Mouse (Mus musculus) liver, embryonic 14.5 days (tissue): ENCODE data around the gene Efs. TPM values are rescaled to one million over a fixed set of nuclear protein-coding genes. Genes with fewer than 3 reads are reported as not detected.

ENCODE experiments used
- ATAC-seq: fragments of 200-750 bp; cut with Nextera tagmentation; 2 replicates; pipeline ENCODE4 v1.8.0; 2017; ENCODE audit warnings: moderate number of reproducible peaks, mild to moderate bottlenecking, moderate library complexity; ENCODE audit not compliant: insufficient read depth
- DNase-seq, 3 experiments: peaks; one replicate each; pipeline ENCODE4 v3.0.0-alpha.2; 2012 to 2013; ENCODE audit warnings: low read depth in 3 of 3, low spot score in 3 of 3
- H3K27ac ChIP-seq: fragments of 300-500 bp; sonication (generic); 2 replicates; pipeline ENCODE4 v1.5.1; 2014; ENCODE audit warnings: moderate library complexity, mild to moderate bottlenecking, control low read depth, inconsistent platforms
- H3K27me3 ChIP-seq: fragments of 300-500 bp; sonication (generic); 2 replicates; pipeline ENCODE4 v1.6.1; 2014; ENCODE audit warnings: mild to moderate bottlenecking, low read length, moderate library complexity; ENCODE audit not compliant: control insufficient read depth, insufficient read depth
- H3K36me3 ChIP-seq: fragments of 300-500 bp; sonication (generic); replicated peaks from 2 replicates; pipeline ENCODE4 v1.6.1; 2014; ENCODE audit warnings: low read depth; ENCODE audit not compliant: control insufficient read depth, insufficient read depth
- H3K4me1 ChIP-seq, 2 experiments: fragments of 200-500 bp in 1 of 2; fragments of 300-500 bp in 1 of 2; sonication (generic) in 1 of 2; replicated peaks; 2 replicates each; pipeline ENCODE4 v1.6.1; 2012 to 2014; ENCODE audit warnings: antibody characterized with exemption in 1 of 2, inconsistent platforms in 1 of 2, low read length in 1 of 2; ENCODE audit not compliant: control insufficient read depth in 2 of 2, insufficient read depth in 2 of 2
- H3K4me2 ChIP-seq: fragments of 300-500 bp; sonication (generic); 2 replicates; pipeline ENCODE4 v1.6.1; 2014; ENCODE audit warnings: low read depth, mild to moderate bottlenecking, control low read depth, moderate library complexity
- H3K4me3 ChIP-seq, 2 experiments: fragments of 200-500 bp in 1 of 2; fragments of 300-500 bp in 1 of 2; sonication (generic) in 1 of 2; 2 replicates each; pipeline ENCODE4 v1.5.1; 2012 to 2014; ENCODE audit warnings: low read depth in 2 of 2, low read length in 2 of 2, mild to moderate bottlenecking in 2 of 2, control low read depth in 1 of 2, inconsistent platforms in 1 of 2, moderate library complexity in 1 of 2; ENCODE audit not compliant: insufficient read depth in 1 of 2
- H3K9ac ChIP-seq: fragments of 300-500 bp; sonication (generic); replicated peaks from 2 replicates; pipeline ENCODE4 v1.6.1; 2014; ENCODE audit warnings: mild to moderate bottlenecking, control low read depth, moderate library complexity
- H3K9me3 ChIP-seq: fragments of 300-500 bp; sonication (generic); 2 replicates; pipeline ENCODE4 v1.6.1; 2016; ENCODE audit warnings: low read length, mixed read lengths; ENCODE audit not compliant: control insufficient read depth
- CTCF ChIP-seq: IDR thresholded peaks from 2 replicates; pipeline ENCODE4 v1.5.1; 2016; ENCODE audit warnings: antibody characterized with exemption, low read depth, control low read depth
- EP300 ChIP-seq: IDR thresholded peaks from 2 replicates; pipeline ENCODE4 v1.6.1; 2016; ENCODE audit warnings: antibody characterized with exemption, low read depth
- WGBS: fragments of 180-500 bp; shearing (Covaris S2); extraction: QIAGEN DNeasy Blood & Tissue Kit; methylation state at CpG from one replicate; pipeline ENCODE4 v1.1.7; 2014; ENCODE audit not compliant: insufficient replicate concordance; 5-methylcytosine and 5-hydroxymethylcytosine counted together
- polyA plus RNA-seq, 2 experiments: library from polyadenylated mRNA; depleted of rRNA in 1 of 2; stranded (reverse) in 1 of 2; unstranded in 1 of 2; fragments of >200 nt; fragmentation: Nextera tagmentation in 1 of 2; extraction: Ambion mirVana in 1 of 2; gene quantifications; 2 replicates each; pipeline versions ENCODE4 v1.2.1 to v1.2.3; 2012 to 2014

Efs gene
- polyA plus RNA-seq, 2 experiments, result 0.39 to 0.54 TPM

GRCm38 (mm10) chr14:54938431-54939219 is 12.7 kb upstream of the Efs start:
- TF ChIP-seq EP300, result no peak
- no peak for TF ChIP-seq CTCF
- WGBS, result 60% methylated on average over 15 of the region's 15 CpGs

GRCm38 (mm10) chr14:54937361-54938182 is 11.6 kb upstream of the Efs start:
- WGBS, result 70% methylated on average over 16 of the region's 16 CpGs
- no peak overlapping the region for H3K9ac ChIP-seq

More at GRCm38 (mm10) chr14:54938431-54939219, 12.7 kb upstream of the Efs start:
- DNase-seq (no peak), ATAC-seq (no peak)
- Histone ChIP-seq H3K27ac (no peak overlapping the region), H3K27me3 (no peaks in the 10 kb centered on the region), H3K4me1 (no peaks in the 10 kb centered on the region), H3K9me3 (no peaks in the 10 kb centered on the region), H3K9ac (no peak overlapping the region), H3K36me3 (no peaks in the 10 kb centered on the region), H3K4me2 (no peak overlapping the region), H3K4me3 (no peak overlapping the region)

GRCm38 (mm10) chr14:54936831-54937160 is 10.9 kb upstream of the Efs start:
- no peak overlapping the region for H3K4me3 ChIP-seq
- H3K36me3 ChIP-seq, result no peaks in the 10 kb centered on the region
- no peak overlapping the region for H3K4me2 ChIP-seq
- H3K4me1 ChIP-seq, result no peaks in the 10 kb centered on the region
- 15% methylated on average over 6 of the region's 6 CpGs for WGBS
- no peak for ATAC-seq
- H3K27ac ChIP-seq, result no peak overlapping the region
- H3K9me3 ChIP-seq, result no peaks in the 10 kb centered on the region
- TF ChIP-seq CTCF (no peak), EP300 (no peak)
- no peak for DNase-seq
- H3K27me3 ChIP-seq, result no peaks in the 10 kb centered on the region
- H3K9ac ChIP-seq, result no peak overlapping the region

More at GRCm38 (mm10) chr14:54937361-54938182, 11.6 kb upstream of the Efs start:
- Histone ChIP-seq H3K27me3 (no peaks in the 10 kb centered on the region), H3K4me2 (no peak overlapping the region), H3K27ac (no peak overlapping the region), H3K36me3 (no peaks in the 10 kb centered on the region), H3K4me1 (no peaks in the 10 kb centered on the region), H3K4me3 (no peak overlapping the region), H3K9me3 (no peaks in the 10 kb centered on the region)
- no peak for TF ChIP-seq CTCF
- TF ChIP-seq EP300, result no peak
- DNase-seq (no peak), ATAC-seq (no peak)

DNA sequence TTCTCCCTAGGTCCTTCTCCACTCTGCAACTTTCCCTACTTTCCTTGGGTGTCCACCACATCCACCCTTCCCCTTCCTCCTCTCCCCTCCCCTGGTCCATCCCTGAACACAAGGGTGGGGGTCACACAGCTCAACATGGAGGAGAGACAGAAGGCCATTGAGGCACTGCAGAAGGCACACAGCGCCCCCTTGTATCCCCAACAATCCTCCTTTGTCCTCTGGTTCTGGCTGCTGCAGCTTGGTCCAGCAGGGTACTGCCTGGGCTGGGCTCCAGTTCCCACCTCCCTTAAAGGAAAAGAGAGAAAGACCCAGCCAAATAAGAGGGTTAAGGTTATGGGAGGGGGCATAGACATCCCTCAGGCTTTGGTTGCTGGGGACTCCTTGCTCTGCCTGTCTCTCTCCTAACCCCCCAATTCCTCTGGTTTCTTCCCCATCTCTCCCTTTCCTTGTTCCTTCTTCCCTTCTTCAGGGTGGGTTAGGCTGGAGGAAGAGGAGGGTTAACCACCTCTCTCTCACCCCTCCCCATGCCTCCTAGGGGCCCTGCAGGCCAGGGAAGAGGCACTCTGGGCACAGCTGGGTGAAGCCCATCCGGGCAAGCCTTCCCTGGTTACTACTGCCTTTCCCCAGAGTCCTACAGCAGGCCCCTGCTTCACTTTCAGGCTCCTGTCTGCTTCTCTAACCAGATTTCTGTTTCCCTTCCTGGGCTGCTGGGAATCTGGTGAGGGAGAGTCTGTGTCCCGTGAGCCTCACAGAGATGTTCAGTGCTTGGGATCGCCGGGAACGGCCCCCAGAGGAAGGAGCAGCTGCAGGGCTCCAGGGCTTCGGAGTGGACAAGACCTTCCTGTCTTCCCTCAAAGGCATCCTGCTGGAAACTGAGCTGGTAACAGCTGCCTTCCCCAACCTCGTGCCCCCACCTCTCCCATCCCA is 10.2 kb upstream of the Efs start, which contains the start of gene Cmtm5:
TSS of gene Cmtm5 (plus strand) at position 358 of the 927 bp plus-strand sequence.
- 21% methylated on average over 8 of the region's 8 CpGs for WGBS
- H3K9ac ChIP-seq, result no peak within 1 kb of the TSS
- H3K9me3 ChIP-seq, result no peaks in the 10 kb centered on the region
- no peak for DNase-seq
- no peak for TF ChIP-seq CTCF
- TF ChIP-seq EP300, result no peak
- ATAC-seq, result no peak
- no peaks in the 10 kb centered on the region for H3K36me3 ChIP-seq
- no peaks in the 10 kb centered on the region for H3K4me1 ChIP-seq
- H3K4me2 ChIP-seq, result no peak within 1 kb of the TSS
- H3K4me3 ChIP-seq, result no peak within 1 kb of the TSS
- H3K27ac ChIP-seq, result no peak within 1 kb of the TSS
- H3K27me3 ChIP-seq, result no peaks in the 10 kb centered on the region
